Mouse (Mus musculus): ENCODE results near the gene Pdk4. TPM values are rescaled to one million over a fixed set of nuclear protein-coding genes. Genes with fewer than 3 reads are reported as not detected.

Gene Pdk4
- polyA plus RNA-seq, 1 experiment from 2014 or later: 0.63 TPM

DNA sequence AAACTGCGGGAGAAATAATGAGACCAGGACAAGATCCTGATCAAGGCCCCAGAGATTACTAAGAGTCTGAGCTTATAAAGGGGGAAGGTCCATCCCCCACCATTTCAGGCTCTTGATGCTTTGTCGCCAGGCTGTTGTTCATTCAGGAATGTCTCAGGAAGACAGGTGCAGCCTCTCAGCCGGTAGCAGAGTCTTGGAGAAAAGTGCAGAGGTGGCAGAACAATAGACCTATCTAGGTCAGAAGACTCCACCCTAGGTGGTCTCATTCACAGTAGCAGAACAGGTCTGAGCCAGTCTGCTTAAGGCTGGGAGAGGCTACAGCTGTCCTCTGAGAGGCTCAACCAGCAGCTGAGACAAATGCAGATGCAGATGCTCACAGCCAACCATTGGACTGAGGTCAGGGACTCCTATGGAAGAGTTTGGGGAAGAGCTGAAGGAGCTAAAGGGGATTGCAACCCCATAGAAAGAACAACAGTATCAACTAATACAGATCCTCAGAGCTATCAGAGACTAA lies 13.8 kb downstream of the Pdk4 start:
- H3K27me3 ChIP-seq (ENCODE audit: poor library complexity, severe bottlenecking): no peaks in the 10 kb centered on the region
- 53% methylated on average over 3 of the region's 3 CpGs for WGBS

DNA sequence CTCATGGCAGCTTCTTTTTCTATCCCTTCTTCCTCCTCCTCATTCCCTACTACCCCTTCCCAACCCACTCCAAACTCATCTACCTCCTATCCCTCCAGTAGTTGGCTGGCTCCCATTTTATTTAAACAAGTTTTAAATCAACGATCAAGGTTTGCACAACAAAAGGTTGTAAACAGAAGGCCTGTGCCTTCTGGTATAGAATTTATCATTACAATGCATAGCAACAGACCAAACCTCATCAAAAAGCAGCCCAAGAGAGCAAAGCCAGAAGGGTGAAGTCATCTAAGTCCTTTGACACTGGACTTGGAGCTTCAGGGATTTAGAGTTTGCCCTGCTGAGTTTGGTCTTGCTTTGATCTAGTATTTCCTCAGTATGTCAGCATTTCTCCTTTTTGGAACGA lies 15.0 kb downstream of the Pdk4 start:
- Histone ChIP-seq H3K27ac (no peak overlapping the region), H3K9me3 (no peaks in the 10 kb centered on the region; the same call in 1 of the 2 replicates), H3K4me3 (no peak overlapping the region), H3K4me1 (no peaks in the 10 kb centered on the region), H3K36me3 (replicated peaks) (no peaks in the 10 kb centered on the region), H3K27me3 (ENCODE audit: poor library complexity, severe bottlenecking) (no peaks in the 10 kb centered on the region)
- DNase-seq (ENCODE audit: extremely low spot score, low spot score): no peak
- 90% methylated on average over 2 of the region's 2 CpGs for WGBS

More for the DNA sequence above, 13.8 kb downstream of the Pdk4 start:
- H3K36me3 ChIP-seq (replicated peaks): no peaks in the 10 kb centered on the region
- no peaks in the 10 kb centered on the region for H3K9me3 ChIP-seq
- no peak overlapping the region for H3K4me3 ChIP-seq
- H3K4me1 ChIP-seq: no peaks in the 10 kb centered on the region
- no peak overlapping the region for H3K27ac ChIP-seq
- no peak for DNase-seq (ENCODE audit: extremely low spot score, low spot score)

DNA sequence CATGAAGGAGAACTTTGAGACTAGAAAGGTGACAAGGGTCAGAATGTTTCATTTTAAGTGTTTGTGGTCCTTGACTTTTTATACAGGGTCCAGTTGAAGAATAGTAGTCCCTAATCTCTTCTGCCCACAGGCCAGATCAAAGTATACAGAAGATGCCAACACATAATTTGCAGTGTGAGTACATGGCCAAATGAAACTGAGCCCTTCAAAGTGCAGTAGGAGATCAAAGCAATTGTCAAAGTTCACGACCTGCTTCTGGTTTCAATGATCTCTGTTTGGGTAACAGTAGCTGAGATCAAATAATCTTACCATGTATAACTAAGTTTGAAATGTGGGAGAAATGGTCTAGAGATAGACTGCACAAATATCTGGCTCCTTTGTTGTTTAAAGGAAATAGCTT lies 22.1 kb downstream of the Pdk4 start:
- no peaks in the 10 kb centered on the region; the same call in 1 of the 2 replicates for H3K9me3 ChIP-seq
- no peak for DNase-seq (ENCODE audit: extremely low spot score, low spot score)
- H3K27ac ChIP-seq: no peak overlapping the region
- WGBS: 75% methylated on average over 1 of the region's 1 CpGs
- H3K4me1 ChIP-seq: no peaks in the 10 kb centered on the region; the same call in 1 of the 2 replicates
- no peak overlapping the region for H3K4me3 ChIP-seq
- H3K27me3 ChIP-seq (ENCODE audit: poor library complexity, severe bottlenecking): no peaks in the 10 kb centered on the region
- no peaks in the 10 kb centered on the region for H3K36me3 ChIP-seq (replicated peaks)

DNA sequence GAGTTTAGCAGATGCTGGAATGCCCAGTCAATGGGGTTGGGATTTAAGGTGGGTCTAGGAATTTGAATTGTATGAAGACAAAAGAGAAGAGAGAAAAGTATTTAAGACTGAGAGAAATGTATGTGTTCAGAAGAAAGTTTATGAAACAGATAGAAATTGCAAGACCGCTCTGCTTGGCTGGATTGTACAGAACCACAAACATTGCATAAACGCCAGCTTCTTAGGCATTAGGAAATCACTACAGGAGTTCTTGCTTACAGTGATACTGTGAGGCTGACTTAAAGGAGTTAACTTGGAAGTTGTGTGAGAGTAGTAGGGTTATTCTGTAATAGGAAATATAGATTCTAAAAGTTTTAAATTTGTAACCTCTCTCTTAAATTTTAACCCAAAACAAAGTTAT lies 23.4 kb downstream of the Pdk4 start:
- no peaks in the 10 kb centered on the region for H3K27me3 ChIP-seq (ENCODE audit: poor library complexity, severe bottlenecking)
- no peaks in the 10 kb centered on the region; the same call in 1 of the 2 replicates for H3K9me3 ChIP-seq
- H3K36me3 ChIP-seq (replicated peaks): no peaks in the 10 kb centered on the region
- DNase-seq (ENCODE audit: extremely low spot score, low spot score): no peak
- no peak overlapping the region for H3K27ac ChIP-seq
- H3K4me1 ChIP-seq: no peaks in the 10 kb centered on the region; the same call in 1 of the 2 replicates
- H3K4me3 ChIP-seq: no peak overlapping the region
- 96% methylated on average over 2 of the region's 2 CpGs for WGBS

DNA sequence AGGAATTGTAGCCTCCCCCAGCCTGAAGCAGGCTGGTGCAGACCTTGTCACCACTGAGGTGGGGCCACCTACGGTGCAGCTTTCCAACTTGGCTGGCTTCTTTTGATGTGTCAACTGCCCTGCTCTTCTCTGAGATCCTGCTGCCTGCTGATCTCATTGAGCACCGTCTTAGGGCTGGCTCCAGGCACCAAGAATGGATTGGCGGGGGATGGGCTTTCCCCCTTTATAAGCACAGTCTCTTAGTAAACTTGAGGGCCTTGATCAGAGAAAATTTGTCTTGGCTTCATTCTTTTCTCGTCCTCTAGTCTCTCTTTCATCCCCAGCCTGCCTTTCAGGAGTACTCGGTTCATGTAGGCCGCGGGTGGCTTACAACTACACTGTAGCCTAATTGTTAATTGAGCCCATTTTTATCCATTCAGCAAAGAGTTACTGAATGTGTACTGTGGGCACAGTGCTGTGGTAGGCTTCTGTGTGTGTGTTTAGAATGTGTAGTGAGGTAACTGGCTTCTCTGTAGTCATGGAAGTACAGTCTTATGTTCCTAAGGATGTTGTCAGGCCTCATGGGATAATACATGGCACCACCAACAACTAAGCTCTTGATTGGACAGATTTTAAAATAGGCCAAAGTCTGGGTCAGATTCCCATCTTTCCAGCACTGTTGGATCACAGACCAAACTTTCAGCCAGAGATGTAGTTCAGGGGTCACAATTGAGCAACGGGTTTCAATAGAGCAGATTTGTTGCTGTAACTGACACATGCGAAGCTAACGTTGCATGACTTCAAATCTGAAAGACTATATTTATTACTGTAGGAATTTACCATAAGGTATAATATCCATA lies 25.4 kb downstream of the Pdk4 start:
- H3K9me3 ChIP-seq: no peaks in the 10 kb centered on the region
- H3K27me3 ChIP-seq (ENCODE audit: poor library complexity, severe bottlenecking): no peaks in the 10 kb centered on the region
- DNase-seq (ENCODE audit: extremely low spot score, low spot score): no peak
- H3K36me3 ChIP-seq (replicated peaks): no peaks in the 10 kb centered on the region
- WGBS: 73% methylated on average over 10 of the region's 10 CpGs
- H3K27ac ChIP-seq: no peak overlapping the region
- no peak overlapping the region for H3K4me3 ChIP-seq
- H3K4me1 ChIP-seq: no peaks in the 10 kb centered on the region; the same call in 1 of the 2 replicates

DNA sequence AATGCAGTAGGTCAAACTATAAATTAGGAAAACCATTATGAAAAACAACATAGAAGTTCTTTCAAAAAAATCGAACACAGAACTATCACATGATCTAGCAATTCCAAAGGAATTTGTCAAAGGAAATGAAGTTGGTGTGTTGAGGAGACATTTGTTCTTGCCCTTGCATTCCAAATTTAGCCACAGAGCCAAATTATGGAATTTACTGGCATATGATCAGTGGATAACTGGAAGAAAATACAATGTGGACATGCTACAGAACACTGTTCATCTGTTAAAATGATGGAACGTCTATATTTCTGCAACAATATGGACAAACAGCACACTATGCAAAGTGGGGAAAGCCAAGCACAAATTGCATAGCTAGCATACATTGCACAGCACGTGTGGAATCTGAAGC lies 40.3 kb downstream of the Pdk4 start:
- H3K9me3 ChIP-seq: no peaks in the 10 kb centered on the region
- no peaks in the 10 kb centered on the region for H3K36me3 ChIP-seq (replicated peaks)
- H3K4me1 ChIP-seq: no peaks in the 10 kb centered on the region
- 86% methylated on average over 3 of the region's 3 CpGs for WGBS
- no peaks in the 10 kb centered on the region for H3K27me3 ChIP-seq (ENCODE audit: poor library complexity, severe bottlenecking)
- no peak overlapping the region for H3K27ac ChIP-seq
- DNase-seq (ENCODE audit: extremely low spot score, low spot score): no peak
- H3K4me3 ChIP-seq: no peak overlapping the region

DNA sequence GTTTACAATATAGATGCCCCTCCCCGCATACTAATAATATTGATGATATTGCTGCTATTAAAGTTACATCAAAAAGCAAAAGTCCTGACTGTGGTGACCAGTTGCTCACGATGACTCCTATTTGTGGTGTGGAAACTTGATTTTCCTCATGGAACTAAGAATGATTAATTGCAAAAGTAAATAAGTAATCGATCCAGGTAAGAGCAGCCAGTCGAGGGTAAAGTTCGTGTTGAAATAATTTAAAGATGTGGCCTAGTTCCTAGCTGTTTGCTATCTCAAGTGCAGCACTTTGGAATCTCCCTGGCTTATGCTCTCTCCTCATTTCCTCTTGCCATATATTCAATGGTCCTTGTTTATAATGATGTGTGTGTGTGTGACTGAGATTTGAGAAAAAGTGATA lies 46.2 kb downstream of the Pdk4 start:
- no peaks in the 10 kb centered on the region for H3K36me3 ChIP-seq (replicated peaks)
- DNase-seq (ENCODE audit: extremely low spot score, low spot score): no peak
- 92% methylated on average over 5 of the region's 5 CpGs for WGBS

DNA sequence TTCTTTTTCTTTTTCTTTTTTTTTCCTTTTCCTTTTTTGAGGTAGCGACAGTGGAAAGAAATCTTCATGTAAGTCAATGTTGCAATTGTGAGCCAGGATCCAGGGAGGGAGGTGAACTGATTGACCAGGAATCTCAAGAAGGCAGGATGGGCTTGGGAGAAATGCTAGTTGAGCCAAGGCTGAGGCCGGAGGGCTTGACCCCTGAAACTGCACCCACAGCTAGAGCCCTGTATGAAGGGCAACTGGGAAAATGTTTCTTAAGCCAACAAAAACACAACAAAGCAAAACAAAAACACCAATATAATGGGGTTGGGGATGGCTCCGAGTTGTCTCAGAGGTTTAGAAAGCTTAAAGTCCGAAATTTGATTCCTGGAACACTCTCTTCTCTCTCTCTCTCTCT lies 47.7 kb downstream of the Pdk4 start:
- Histone ChIP-seq H3K4me3 (no peak overlapping the region), H3K27me3 (ENCODE audit: poor library complexity, severe bottlenecking) (no peaks in the 10 kb centered on the region), H3K4me1 (peaks cover 20% of the 10 kb centered on the region), H3K36me3 (replicated peaks) (no peaks in the 10 kb centered on the region), H3K27ac (no peak overlapping the region), H3K9me3 (no peaks in the 10 kb centered on the region)
- 53% methylated on average over 4 of the region's 4 CpGs for WGBS
- no peak for DNase-seq (ENCODE audit: extremely low spot score, low spot score)

More for the DNA sequence above, 46.2 kb downstream of the Pdk4 start:
- H3K4me1 ChIP-seq: peaks cover 17% of the 10 kb centered on the region
- H3K9me3 ChIP-seq: no peaks in the 10 kb centered on the region
- no peak overlapping the region for H3K4me3 ChIP-seq
- H3K27me3 ChIP-seq (ENCODE audit: poor library complexity, severe bottlenecking): no peaks in the 10 kb centered on the region
- no peak overlapping the region for H3K27ac ChIP-seq

DNA sequence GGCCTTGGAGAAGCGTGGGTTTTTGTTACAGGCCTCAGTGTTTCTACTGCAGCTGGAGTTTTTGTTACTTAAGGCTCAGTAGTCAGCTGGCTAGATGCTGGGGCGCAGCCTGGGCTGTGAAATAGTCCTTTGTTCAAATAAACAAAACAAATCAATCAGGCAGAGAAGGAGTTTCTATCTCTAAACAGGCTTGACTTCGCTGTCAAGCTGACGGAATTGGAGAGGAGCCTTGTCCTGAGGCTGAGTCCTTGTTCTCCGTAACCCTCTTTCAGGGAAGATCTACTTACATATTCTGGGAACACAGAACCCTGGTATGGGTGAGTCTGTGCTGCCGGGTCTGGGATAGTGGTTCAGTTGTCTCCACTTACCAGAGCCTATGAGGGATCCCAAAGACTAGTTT lies 48.6 kb downstream of the Pdk4 start:
- 22% methylated on average over 6 of the region's 6 CpGs for WGBS
- H3K27ac ChIP-seq: peak overlapping the region; percentile 9; the same call in 1 of the 2 replicates
- peaks cover 29% of the 10 kb centered on the region for H3K4me1 ChIP-seq
- no peak overlapping the region for H3K4me3 ChIP-seq
- H3K9me3 ChIP-seq: no peaks in the 10 kb centered on the region
- DNase-seq (ENCODE audit: extremely low spot score, low spot score): no peak
- no peaks in the 10 kb centered on the region for H3K36me3 ChIP-seq (replicated peaks)
- H3K27me3 ChIP-seq (ENCODE audit: poor library complexity, severe bottlenecking): no peaks in the 10 kb centered on the region; the same call in 1 of the 2 replicates

DNA sequence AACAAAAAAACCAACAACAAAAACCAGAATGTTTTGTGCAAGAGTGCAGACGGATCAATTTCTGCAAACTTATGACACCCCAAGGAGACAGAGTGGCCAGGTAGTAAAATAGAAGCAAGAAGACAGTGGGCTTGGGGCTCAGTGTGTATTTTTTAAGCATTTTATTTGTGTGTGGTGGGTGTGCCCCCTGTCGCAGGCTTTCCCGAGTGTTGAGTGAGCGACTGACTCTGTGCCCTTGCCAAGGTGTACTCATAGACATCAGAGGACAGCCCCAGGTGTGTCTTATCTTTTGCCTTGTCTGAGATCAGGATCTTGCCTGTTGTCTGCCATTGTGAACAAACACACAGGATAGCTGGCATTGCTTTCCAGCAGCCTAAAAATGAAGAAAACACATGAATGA lies 49.1 kb downstream of the Pdk4 start:
- 86% methylated on average over 4 of the region's 4 CpGs for WGBS
- H3K36me3 ChIP-seq (replicated peaks): no peaks in the 10 kb centered on the region
- peaks cover 33% of the 10 kb centered on the region for H3K4me1 ChIP-seq
- no peak overlapping the region for H3K4me3 ChIP-seq
- H3K27me3 ChIP-seq (ENCODE audit: poor library complexity, severe bottlenecking): no peaks in the 10 kb centered on the region; the same call in 1 of the 2 replicates
- no peak for DNase-seq (ENCODE audit: extremely low spot score, low spot score)
- peak overlapping the region; percentile 49; the same call in 1 of the 2 replicates for H3K27ac ChIP-seq
- H3K9me3 ChIP-seq: no peaks in the 10 kb centered on the region

DNA sequence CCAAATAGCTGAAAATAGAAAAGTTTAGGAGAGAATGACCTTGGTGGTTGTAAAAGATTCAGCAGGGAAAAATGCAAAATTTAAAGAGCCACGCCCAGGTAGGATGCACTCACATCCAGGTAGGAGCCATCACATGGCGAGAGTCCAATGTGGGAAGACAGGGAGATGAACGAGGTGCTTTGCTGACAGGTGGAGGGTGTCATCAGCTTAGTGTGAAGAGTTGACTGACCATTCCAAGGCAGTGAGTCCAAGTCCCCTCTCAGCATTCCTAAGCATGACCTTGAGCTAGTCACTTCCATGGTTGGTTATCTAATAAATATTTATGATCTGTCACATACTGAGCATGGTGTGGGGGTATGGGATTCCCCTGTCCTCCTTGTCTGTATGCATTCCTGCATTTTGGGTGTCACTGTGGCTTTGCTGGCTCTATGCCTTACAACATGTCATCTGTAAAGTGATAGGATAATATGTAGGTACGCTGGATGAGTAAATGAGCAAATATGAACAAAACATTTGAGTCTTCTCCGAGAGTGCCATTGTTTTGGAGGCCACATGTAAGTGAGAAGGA lies 51.7 kb downstream of the Pdk4 start:
- H3K9me3 ChIP-seq: no peaks in the 10 kb centered on the region
- H3K27me3 ChIP-seq (ENCODE audit: poor library complexity, severe bottlenecking): no peaks in the 10 kb centered on the region; the same call in 1 of the 2 replicates
- 94% methylated on average over 5 of the region's 5 CpGs for WGBS
- H3K4me3 ChIP-seq: no peak overlapping the region
- H3K4me1 ChIP-seq: peaks cover 33% of the 10 kb centered on the region
- H3K36me3 ChIP-seq (replicated peaks): no peaks in the 10 kb centered on the region
- no peak for DNase-seq (ENCODE audit: extremely low spot score, low spot score)
- no peak overlapping the region for H3K27ac ChIP-seq

DNA sequence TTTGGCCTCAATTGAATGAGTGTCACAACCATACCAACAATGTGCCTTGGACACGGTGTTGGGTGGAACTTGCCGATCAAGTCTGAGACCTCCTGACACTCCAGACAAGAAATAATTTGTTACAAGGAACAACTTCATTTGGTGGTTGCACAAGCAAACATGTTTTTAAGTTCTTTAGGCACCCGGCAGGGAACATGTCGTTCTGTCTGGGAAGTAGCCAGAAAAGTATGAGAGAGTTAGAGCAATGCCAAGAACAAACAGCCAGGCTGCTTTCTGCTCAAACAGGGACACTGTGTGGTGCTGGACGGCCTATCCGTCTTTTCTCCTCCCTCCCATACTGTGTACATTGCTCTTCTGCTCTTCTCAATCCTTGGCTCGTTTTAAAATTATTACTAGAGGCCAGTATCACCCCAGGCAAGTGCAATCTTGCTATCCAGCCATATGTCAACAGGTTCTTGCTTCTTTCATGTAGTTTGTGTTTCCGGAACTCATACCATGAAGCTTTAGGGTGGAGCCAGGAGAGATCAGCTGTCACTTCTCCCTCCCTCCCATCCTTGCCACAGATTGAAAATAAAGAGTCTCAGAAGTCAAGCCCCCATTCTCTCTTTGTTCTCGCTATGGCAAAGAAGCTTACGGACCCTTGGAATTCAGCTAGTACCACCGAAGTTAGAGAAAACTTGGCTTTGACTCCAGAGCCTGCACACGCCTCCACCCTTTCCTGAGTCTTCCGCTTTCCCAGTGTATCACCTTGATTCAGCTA lies 52.8 kb downstream of the Pdk4 start:
- H3K27me3 ChIP-seq (ENCODE audit: poor library complexity, severe bottlenecking): no peaks in the 10 kb centered on the region; the same call in 1 of the 2 replicates
- no peaks in the 10 kb centered on the region for H3K9me3 ChIP-seq
- WGBS: 28% methylated on average over 13 of the region's 13 CpGs
- no peaks in the 10 kb centered on the region for H3K36me3 ChIP-seq (replicated peaks)
- no peak overlapping the region for H3K27ac ChIP-seq
- peaks cover 30% of the 10 kb centered on the region for H3K4me1 ChIP-seq
- DNase-seq (ENCODE audit: extremely low spot score, low spot score): no peak
- 0 out of 2 replicates have a peak overlapping the region, but pooled peaks have one; percentile 25 for H3K4me3 ChIP-seq
